Mouse (Mus musculus) ovary, postnatal 14 days (tissue): ENCODE results near the gene Gm44511.
"Not testable (repeated sequence)": the region's sequence is repeated elsewhere in the genome, so short reads cannot be mapped to it uniquely, and the experiment has no call there.

Experiments used
- DNase-seq: peaks from one replicate; pipeline ENCODE4 v3.0.0; 2022; ENCODE audit warnings: low spot score

The Gm44511 gene

DNA sequence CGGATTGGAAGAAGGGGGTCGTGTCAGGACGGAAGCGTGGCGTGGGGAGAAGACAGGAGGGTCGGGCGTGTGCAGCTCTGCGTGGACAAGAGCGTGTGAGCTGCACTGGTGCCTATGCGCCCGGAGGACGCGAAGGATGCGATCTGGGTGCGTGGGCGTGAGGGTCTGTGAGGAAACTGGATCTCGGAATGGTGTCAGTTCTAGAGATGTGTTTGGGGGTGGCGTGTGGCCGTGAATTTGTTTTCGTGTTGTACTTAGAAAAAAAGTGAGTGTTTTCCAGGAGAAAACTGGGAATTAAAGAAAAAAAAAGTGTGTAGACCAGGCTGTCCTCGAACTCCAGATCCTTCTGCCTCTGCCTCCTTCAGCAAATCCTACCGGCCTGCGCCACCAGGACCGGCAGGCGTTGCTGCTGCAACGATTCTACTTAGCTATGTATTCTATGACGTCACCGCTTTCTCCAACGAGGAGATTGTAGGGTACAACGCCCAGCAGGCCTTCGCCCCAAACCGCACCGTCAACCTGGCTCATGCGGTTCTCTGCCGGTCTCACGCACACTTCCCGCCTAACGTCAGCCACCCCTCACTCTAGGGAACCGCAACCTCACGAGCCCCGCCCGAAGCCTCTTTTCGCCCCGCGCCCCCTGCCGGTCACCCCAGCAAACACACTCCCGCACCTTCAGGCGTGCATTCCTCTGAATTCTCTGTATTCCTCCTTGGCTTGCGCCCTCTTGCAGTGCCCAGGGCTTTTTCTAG is 26.8 kb downstream of the Gm44511 start:
- peak; percentile 87 for DNase-seq

DNA sequence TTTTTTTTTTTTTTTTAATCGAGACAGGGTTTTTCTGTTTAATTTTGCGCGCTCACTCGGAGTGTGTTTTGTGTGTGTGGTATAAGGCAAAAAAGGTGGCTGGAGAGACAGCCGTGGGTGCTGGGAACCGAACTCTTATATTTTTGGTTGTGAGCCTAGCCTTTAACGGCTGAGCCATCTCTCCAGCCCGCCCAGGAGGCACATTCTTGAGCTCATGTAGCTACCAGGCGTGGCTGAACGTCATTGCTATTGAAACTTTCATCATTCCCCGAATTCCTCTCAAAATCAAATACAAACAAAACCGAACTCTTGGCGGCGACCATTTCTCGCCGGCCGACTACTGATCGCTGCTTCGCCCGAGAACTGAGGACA is 27.4 kb downstream of the Gm44511 start:
- DNase-seq, result peak; percentile 74

DNA sequence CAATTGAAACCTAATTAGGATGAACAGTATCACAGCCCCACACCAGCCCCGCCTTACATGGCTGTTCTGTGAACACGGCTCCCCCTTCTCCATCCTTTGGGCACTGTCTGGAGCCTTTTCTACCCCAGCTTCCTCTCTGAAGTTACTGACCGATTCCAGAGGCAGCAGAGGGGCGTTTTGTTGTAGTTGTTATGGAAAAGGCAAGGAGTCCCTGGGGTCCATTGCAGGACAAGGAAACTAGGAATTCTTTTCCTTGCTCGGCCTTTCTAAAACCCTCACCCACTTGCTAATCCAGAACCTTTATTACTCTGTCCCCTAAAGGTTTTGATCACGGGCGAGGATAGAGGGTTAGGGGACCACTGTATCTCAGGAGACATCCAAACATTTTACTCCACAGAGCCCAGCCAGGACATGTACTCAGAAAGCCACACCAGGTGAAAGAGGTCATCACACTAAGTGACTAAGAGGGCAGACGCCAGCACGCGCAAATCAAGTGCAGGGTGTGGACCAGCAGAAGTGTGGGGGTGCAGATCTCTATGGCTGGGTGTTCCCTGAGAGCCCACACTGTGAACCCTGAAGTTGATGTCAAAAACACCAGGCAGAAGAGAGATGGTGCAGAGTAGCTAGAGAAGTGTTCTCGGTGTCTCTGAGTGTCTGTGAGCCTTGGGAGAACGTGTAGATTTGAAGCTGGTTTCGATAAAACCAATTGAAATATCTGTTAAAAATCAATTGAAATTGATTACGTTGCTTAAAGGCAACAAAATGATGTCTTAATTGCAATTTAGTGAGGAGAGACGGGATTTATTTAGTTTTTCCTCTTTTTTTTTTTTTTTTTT is 28.0 kb downstream of the Gm44511 start:
- DNase-seq, result no peak

DNA sequence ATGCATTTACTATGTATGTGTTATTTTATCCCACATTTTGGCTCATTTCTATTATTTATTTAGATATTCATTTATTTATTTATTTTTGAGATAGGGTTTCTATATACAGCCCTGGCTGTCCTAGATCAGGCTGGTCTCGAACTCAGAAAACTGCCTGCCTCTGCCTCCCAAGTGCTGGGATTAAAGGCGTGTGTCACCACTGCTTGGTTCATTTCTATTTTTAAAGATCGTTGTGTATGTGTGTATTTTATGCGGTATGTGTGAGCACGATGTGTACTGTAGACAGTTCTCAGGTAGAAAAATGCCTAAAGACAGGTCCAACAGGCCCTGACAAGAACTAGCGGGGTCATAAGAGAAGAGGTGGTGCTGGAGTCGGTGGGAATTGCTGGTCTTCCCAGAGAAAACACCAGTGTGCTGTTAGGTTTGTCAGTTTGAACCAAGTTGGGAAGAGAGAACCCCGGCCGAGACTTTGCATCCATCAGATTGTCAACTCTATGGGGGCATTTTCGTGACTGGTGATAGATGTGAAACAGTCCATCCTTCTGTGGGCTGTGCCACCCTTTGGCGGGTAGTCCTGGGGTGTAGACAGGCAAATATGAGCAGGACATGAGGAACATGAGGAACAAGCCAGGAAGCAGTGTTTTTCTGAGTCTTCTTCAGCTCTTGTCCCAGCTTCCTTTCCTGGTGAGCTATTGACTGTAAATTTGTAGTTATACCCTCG is 28.8 kb downstream of the Gm44511 start:
- no peak for DNase-seq

DNA sequence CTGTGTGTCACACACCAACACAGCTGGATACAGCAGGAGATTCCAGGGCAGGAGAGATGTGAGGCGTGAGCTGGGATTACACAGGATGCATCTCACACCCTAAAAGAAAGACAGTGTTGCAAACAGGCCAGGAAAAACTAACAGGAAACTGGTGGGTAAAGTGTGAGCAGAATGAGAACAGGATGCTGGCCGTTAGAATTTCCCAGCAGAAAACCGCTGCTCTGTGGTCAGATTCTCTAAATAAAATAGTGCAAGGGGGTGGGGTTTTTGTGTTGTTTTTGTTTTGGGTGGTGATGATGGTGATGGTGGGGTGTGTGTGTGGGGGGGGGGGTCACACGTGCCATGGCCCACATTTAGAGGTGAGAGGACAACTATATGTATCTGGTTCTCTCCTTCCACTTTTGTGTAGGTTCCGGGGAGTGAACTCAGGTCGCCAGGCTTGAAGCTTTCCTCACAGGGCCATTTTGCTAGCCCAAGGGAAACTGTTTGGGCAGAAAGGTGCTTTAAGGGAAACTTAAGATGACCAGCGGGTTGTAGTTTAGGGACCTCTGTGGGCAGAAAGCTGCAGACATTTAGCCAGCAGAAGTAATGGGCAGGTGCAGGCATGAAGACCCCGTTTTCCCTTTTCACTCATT is 29.7 kb downstream of the Gm44511 start:
- no peak for DNase-seq

DNA sequence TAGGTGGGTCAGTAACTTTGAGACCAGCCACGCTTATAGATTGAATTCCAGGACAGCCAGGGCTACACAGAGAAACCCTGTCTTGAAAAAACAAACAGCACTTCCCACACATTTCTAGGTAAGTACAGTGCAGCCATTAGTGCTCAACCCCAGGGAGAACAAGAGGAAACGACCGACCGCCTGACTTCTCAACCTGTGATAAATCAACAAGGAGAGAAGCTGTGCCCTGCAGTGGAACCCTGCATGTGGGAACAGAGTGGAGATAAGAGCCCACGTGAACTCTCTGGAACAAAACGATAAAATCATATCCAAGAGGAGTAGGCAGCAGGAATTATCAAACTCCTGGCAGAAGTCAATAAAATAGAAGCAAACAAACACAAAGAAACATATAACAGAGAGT is 32.4 kb downstream of the Gm44511 start:
- DNase-seq, result no peak

DNA sequence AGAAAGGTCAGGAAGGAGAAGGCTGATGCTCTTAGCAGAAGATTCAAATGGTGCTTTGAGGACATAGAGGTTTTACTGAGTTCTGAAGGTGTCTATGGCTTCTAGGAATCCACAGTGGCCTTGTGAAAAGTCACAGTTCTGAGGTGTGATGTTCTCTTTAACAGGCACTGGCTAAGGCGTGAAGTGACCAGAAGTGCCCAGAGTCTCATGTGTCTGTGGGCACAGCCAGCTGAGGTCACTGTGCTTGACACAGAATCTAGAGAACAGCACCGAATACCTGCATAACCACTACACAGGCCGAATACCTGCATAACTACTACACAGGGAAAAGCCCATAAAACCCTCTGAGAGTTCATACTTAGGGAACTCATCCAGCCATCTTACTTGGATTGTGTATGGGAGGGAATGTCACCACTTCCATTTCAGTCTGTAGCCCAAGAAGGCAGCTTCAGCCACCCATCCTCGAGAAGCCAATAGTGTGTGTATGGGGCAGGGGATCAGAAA is 35.6 kb downstream of the Gm44511 start:
- DNase-seq, result not testable (repeated sequence)

DNA sequence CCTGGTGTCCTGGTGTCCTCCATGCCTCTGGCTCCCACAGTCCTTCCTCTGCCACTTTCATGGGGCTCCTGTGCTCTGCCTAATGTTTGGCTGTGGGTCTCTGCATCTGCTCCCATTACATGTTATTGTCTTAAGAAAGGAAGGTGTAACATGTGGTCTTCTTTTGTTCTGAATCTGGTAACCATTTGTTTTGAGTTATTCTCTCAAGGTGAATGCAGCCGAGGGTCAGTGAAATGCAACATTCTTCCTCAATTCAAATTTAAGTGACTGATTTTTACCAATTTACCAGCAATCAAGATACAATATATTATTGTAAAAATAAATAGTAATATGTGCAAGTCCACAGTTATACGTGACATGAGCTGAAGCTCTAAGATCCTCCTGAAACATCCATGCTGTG is 37.0 kb downstream of the Gm44511 start, which contains the start of gene Klrb1c:
Klrb1c (minus strand) TSS at position 101 of the 400 bp plus-strand sequence.
- no peak for DNase-seq

DNA sequence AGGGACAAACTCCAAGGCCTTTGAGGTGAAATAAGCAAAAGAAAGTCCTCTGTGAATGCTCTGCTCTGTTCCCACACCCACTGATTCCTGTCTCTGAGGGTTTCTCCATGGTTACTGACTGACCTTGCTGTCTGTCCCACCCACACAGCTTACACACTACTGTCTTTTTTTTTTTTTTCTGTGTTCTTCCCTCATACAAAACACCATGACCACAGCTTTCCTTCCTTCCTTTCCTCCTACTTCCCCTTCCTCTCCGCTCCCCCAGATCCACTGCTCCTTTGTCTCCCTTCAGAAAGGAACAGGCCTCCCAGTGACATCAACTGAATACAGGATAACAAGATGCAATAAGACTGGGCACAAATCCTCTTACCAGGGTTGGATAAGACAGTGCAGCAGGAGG is 37.6 kb downstream of the Gm44511 start:
- DNase-seq, result no peak

DNA sequence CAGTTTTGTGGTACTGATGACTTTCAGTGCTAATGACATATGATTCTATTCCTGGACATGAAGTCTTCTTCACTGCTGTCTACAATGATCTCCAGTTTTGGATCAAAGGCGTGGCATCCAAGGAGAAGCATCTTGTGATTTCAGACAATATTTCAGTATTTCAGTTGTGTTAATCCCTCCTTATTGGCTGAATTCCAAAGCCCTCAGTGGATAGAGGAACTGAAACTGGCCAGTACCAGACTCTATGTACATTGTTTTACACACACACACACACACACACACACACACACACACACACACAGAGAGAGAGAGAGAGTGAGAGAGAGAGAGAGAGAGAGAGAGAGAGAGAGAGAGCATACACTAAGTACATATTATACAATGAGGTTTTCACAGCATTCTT is 39.7 kb downstream of the Gm44511 start:
- not testable (repeated sequence) for DNase-seq

DNA sequence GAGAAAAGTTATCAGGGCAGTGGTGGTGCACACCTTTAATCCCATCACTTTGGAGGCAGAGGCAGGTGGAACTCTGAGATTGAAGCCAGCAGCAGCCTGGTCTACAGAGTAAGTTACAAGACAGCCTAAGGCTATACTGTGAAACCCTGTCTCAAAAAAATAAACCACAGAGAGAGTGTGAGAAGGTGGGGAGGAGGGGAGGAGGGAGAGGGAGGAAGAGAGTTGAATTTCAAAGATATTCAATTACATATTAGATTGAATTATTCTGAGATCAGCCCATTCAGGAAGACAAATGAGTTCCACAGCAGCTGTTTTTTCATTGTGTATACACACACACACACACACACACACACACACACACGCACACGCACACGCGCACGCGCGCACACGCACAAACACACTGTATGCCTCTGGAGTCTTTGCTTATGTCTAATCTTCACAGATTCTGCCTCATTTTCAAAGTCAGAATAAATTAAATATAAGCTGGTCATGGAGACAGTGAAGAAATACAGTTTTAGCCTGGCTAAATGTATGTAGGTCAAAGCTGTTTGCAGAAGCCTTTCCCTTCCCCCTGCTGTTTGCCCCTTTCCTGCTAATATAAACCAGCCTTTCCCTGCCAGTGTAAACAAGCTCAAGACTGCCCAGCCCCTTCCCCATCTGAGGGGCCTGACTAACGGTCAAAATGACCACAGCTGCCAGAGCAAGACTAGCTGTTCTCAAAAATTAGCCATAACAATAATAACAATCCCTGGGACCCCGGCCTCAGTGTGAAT is 56.4 kb downstream of the Gm44511 start:
- DNase-seq, result no peak

DNA sequence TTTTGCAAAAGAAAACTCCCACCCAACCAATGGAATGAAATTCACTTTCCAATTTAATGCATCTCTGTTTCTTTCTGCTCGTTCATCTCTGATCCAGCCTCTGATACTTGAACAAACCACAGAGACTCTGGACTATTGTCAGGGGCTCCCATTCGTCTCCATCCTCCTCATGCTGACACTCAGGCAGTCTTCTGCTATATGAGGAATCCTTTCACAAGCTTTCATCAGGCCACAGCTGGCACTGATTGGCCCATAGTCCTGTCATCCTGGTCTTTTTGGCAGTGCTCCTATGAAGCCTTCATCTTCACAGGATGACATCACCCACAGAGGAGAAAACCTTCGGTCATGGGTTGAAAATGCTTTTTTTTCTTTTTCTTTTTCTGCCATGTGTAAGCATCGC is 58.1 kb downstream of the Gm44511 start:
- DNase-seq, result no peak

DNA sequence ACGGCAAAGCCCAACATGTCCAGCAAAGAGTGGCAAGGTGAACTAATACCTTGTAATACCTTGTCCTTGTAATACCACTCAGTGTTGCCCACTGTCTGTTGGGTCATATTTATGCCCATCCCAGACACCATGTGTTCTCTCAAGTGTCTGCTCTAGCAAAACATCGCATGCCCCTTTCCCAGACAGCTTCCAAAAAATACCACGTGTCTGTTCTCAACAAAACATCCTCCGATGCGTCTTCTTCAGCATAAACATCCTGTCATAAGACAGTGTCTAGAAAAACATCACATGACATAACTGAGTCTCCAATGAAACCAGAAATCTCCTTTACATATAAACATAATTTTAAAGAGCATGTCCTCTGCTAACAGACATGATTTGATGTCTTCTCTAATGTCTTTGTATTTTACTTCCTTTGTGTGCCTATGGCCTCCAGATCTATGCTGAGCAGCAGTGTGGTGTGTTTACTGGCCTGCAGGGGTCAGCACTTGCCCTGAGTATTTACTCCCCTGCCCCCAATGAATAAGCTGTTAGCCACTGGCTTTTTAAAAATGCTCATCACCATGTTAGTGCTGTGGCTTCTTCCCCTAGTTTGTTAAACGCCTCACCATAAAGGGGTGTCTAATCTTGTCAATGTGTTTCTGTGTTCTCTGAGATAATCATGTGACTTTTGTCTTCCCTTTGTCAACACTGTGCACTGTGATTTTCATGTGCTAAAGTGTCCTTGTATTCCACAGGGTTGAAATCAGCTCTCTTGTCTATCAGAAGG is 59.4 kb downstream of the Gm44511 start:
- DNase-seq, result peak; percentile 14

DNA sequence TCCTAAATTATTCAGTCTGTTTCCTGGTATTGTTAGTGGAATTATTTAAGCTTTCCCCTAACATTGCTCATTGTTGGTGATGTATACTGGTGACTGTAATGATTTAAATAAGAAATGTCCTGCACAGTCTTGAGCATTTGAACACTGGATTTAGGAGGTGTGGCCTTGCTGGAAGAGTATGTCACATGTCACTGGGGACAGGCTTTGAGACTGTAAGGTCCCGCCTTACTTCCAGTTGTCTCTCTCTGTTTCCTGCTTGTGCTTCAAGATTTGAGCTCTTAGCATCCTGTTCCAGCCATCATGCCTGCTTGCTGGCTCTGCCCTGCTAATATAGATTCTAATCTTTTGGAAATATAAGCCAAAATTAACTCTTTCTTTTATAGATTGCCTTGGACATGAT is 60.9 kb downstream of the Gm44511 start:
- DNase-seq, result no peak

DNA sequence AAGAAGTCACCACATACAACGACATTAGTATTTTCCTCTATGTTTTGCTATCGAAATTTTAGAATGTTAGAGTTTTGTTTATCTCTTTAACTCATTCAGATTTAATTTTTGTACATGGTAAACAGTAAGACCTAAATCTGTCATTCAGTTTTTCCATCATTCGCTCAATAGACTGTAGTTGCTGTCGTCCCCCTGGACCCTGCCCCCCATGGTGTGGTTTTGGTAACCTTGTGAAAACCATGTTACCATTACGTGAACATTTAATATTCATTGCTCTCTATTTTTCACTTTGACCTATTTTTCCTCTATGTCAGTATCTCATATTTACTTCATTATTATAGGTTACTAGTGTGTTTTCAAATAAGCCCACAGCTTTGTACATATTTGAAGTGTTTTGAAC is 61.5 kb downstream of the Gm44511 start:
- DNase-seq, result no peak

DNA sequence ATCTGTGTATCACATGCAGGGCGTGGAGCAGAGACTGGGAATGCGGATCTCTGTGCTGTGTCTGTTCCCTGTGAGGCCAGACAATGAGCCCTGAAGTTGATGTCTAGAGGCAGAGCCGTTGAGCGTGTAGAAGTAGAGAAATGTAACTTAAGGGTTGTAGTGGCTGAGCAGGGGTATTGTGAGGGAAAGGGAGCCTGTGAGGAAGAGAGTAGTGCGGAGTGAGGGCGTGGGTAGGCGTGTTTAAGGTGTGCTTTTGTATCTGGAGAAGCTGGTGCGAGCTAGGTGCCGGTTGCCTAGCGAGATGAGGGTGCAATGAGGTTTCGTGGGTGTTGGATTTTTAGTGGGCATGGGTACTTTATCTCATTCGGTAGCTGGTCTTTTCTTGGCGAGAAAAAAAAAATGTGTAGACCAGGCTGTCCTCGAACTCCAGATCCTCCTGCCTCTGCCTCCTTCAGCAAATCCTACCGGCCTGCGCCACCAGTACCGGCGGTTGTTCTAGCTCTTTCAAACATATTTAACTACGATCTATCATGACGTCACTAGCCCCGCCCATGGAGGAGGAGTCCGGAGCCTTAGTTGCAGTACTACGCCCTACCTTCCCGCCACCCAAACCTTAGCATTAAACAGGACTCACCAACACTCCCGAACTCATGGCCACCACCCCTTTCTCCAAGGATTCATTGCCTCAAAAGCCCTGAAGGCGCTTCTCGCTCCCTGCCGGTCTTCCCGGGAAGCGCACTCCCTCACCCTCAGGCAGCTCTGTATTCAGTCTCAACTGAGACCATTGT is 62.2 kb downstream of the Gm44511 start:
- DNase-seq, result peak; percentile 94

DNA sequence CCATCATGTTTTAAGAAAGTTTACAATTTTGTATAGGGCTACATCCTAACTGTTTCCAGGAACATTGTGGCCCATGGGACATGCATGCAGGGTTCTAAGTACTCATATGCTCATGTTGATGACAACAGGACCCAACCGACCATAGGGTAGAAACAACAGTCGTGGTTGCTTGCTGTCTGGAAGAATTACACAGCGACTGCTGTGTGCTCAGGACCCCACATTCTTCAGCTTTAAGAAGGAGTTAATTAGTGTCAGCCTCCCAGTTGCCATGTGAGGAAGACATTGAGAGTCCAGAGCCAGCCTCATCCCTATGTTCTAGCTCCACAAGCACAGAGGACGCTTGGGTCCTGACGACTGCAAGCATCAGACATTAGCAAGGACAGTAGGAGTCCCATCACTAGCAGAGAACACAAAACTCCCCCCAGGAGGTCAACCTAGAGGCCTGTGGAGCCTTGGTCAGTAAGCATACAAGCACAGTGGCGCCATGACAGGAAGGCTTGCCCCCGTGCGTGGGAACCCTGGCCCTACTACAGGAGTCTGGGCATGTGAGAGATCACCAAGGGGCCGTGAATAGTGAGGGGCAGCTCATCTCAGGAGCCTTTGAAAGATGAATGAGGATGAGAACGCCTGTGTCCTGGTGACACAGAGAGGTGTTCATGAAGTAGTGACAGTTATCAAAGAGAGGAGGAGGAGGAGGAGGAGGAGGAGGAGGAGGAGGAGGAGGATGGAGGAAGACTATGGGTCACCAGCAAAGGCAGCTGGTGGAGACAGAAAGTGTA is 63.0 kb downstream of the Gm44511 start:
- not testable (repeated sequence) for DNase-seq

DNA sequence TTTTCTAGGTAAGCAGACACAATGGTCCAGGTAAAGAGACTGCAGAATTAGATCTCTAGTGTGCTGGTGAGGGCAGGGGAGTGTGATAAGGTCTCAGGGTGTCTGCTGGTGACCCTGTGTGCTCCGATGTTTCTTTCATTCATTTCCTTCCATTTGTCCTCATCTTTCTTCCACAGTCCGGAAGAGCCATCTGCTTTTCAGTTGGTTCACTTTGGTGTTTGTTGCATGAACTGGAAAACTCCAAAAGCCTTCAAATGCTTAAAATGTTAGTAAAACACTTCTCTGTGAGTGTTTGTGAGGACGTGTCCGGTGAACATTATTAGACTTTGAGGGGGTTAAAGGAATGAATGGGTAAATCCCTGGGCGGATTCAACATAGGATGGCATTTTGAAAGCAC is 65.0 kb downstream of the Gm44511 start:
- no peak for DNase-seq
